Mouse (Mus musculus): ENCODE results near the gene Zbtb46. TPM values are rescaled to one million over a fixed set of nuclear protein-coding genes. Genes with fewer than 3 reads are reported as not detected.
A peak's percentile ranks its signal among the peaks of the same experiment; 100 is the strongest.

The Zbtb46 gene
- polyA plus RNA-seq, 1 experiment from 2014 or later, result 15.6 TPM

- DNase-seq (ENCODE audit: low spot score) (no peak), ATAC-seq (replicated peaks; ENCODE audit: low FRiP score, low read depth) (no peak)
- TF ChIP-seq CTCF (IDR thresholded peaks at IDR 0.05; ENCODE audit: low read depth), result no peak
- Histone ChIP-seq H3K4me1 (replicated peaks; ENCODE audit: insufficient read depth, low read length) (no peaks in the 10 kb centered on the region), H3K36me3 (ENCODE audit: insufficient read depth, low read length) (peaks cover 47% of the 10 kb centered on the region), H3K4me3 (replicated peaks; ENCODE audit: low read depth, low read length) (no peak within 1 kb of the TSS), H3K27ac (no peak within 1 kb of the TSS), H3K9ac (ENCODE audit: low read depth, low read length) (no peak within 1 kb of the TSS), H3K4me2 (ENCODE audit: low read length) (no peak within 1 kb of the TSS), H3K9me3 (replicated peaks; ENCODE audit: low read length) (no peaks in the 10 kb centered on the region), H3K27me3 (ENCODE audit: insufficient read depth, low read length) (no peaks in the 10 kb centered on the region)
- 95% methylated on average over 12 of the region's 12 CpGs for WGBS
Observed at GRCm38 (mm10) chr2:181379778-181380177, 79.4 kb downstream of the Zbtb46 start, which contains the start of gene Lime1. Gene Lime1, plus strand, starts transcription at chr2:181380078.

DNA sequence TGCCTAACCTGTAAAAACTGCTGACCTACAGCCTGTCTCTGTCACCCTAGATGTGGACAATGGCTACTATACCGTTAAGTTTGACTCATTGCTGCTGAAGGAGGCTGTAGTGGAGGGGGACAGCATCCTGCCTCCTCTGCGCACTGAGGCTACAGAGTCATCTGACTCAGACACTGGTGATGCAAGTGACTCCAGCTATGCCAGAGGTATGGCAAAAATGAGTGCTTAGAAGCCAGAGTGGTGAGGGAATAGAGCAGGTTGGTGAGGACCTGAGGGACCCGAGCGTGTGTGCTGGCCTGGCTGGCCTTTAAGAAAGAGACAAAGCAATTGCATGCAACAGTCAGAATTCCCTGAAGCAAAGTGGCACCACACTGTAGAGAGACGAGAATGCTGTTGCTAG is 80.5 kb downstream of the Zbtb46 start:
- WGBS, result 85% methylated on average over 5 of the region's 5 CpGs
- Histone ChIP-seq H3K9ac (ENCODE audit: low read depth, low read length) (no peak overlapping the region), H3K4me1 (replicated peaks; ENCODE audit: insufficient read depth, low read length) (no peaks in the 10 kb centered on the region), H3K27ac (no peak overlapping the region), H3K4me2 (ENCODE audit: low read length) (no peak overlapping the region), H3K36me3 (ENCODE audit: insufficient read depth, low read length) (peaks cover 47% of the 10 kb centered on the region), H3K27me3 (ENCODE audit: insufficient read depth, low read length) (no peaks in the 10 kb centered on the region), H3K4me3 (replicated peaks; ENCODE audit: low read depth, low read length) (no peak overlapping the region), H3K9me3 (replicated peaks; ENCODE audit: low read length) (no peaks in the 10 kb centered on the region)
- DNase-seq (ENCODE audit: low spot score) (no peak), ATAC-seq (replicated peaks; ENCODE audit: low FRiP score, low read depth) (no peak)
- no peak for TF ChIP-seq CTCF (IDR thresholded peaks at IDR 0.05; ENCODE audit: low read depth)

DNA sequence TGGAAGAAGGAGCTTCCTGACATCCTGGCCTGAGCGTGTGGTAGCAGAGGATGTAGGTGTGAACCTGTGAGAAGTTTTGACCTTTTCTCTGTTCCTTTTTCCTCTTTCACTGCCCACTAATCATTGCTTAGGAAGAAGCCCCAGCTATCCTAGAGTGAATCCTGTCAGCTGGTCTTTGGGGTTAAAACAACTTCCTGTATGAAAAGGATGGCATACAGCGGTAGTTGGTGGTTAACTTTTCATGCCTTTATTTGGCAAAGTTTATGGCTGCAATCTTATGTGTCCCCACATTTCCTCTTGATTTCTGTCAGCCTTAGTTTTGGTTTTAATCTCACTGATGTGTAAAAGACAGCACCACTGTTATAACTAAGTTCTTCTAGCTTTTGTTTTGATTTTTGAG is 82.0 kb downstream of the Zbtb46 start:
- Histone ChIP-seq H3K4me1 (replicated peaks; ENCODE audit: insufficient read depth, low read length) (no peaks in the 10 kb centered on the region), H3K27ac (no peak overlapping the region), H3K4me2 (ENCODE audit: low read length) (no peak overlapping the region), H3K36me3 (ENCODE audit: insufficient read depth, low read length) (peaks cover 38% of the 10 kb centered on the region), H3K9ac (ENCODE audit: low read depth, low read length) (no peak overlapping the region), H3K9me3 (replicated peaks; ENCODE audit: low read length) (no peaks in the 10 kb centered on the region), H3K4me3 (replicated peaks; ENCODE audit: low read depth, low read length) (no peak overlapping the region), H3K27me3 (ENCODE audit: insufficient read depth, low read length) (no peaks in the 10 kb centered on the region)
- no peak for ATAC-seq (replicated peaks; ENCODE audit: low FRiP score, low read depth)
- 63% methylated on average over 2 of the region's 2 CpGs for whole genome bisulfite sequencing
- DNase-seq (ENCODE audit: low spot score), result no peak
- TF ChIP-seq CTCF (IDR thresholded peaks at IDR 0.05; ENCODE audit: low read depth), result no peak

GRCm38 (mm10) chr2:181375787-181376186 is 83.4 kb downstream of the Zbtb46 start:
- H3K27me3 ChIP-seq (ENCODE audit: insufficient read depth, low read length), result no peaks in the 10 kb centered on the region
- no peak overlapping the region for H3K9ac ChIP-seq (ENCODE audit: low read depth, low read length)
- H3K9me3 ChIP-seq (replicated peaks; ENCODE audit: low read length), result no peaks in the 10 kb centered on the region
- H3K36me3 ChIP-seq (ENCODE audit: insufficient read depth, low read length), result peaks cover 23% of the 10 kb centered on the region; the same call in 1 of the 2 replicates
- ATAC-seq (replicated peaks; ENCODE audit: low FRiP score, low read depth) (no peak), DNase-seq (ENCODE audit: low spot score) (peak; percentile 61)
- no peak overlapping the region for H3K4me2 ChIP-seq (ENCODE audit: low read length)
- WGBS, result 90% methylated on average over 2 of the region's 2 CpGs
- no peak overlapping the region for H3K27ac ChIP-seq
- H3K4me1 ChIP-seq (replicated peaks; ENCODE audit: insufficient read depth, low read length), result no peaks in the 10 kb centered on the region
- H3K4me3 ChIP-seq (replicated peaks; ENCODE audit: low read depth, low read length), result no peak overlapping the region
- TF ChIP-seq CTCF (IDR thresholded peaks at IDR 0.05; ENCODE audit: low read depth), result peak; percentile 65

DNA sequence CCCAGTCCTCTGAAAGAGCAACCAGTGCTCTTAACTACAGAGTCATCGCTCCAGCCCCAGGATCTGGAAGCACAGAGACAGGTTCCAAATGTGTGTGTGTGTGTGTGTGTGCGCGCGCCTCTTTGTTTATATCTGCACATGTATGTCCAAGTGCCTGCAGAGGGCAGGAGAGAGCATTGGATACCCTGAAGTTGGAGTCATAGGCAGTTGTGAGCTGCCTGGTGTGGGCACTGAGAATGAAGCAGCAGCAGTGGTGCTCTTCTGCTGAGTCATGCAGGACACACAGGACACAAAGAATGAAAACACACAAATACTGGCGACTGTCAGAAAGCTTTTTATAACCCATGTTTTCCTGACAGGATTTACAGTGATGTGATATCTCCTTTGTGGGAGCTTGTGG is 89.2 kb downstream of the Zbtb46 start:
- Histone ChIP-seq H3K27ac (no peak overlapping the region), H3K4me3 (replicated peaks; ENCODE audit: low read depth, low read length) (no peak overlapping the region), H3K4me2 (ENCODE audit: low read length) (no peak overlapping the region), H3K9me3 (replicated peaks; ENCODE audit: low read length) (no peaks in the 10 kb centered on the region), H3K4me1 (replicated peaks; ENCODE audit: insufficient read depth, low read length) (peaks cover 8% of the 10 kb centered on the region; the same call in 1 of the 2 replicates), H3K36me3 (ENCODE audit: insufficient read depth, low read length) (no peaks in the 10 kb centered on the region), H3K9ac (ENCODE audit: low read depth, low read length) (no peak overlapping the region), H3K27me3 (ENCODE audit: insufficient read depth, low read length) (no peaks in the 10 kb centered on the region)
- DNase-seq (ENCODE audit: low spot score), result no peak
- no peak for ATAC-seq (replicated peaks; ENCODE audit: low FRiP score, low read depth)
- 95% methylated on average over 5 of the region's 5 CpGs for WGBS
- peak; percentile 12; the same call in 1 of the 2 replicates for TF ChIP-seq CTCF (IDR thresholded peaks at IDR 0.05; ENCODE audit: low read depth)

DNA sequence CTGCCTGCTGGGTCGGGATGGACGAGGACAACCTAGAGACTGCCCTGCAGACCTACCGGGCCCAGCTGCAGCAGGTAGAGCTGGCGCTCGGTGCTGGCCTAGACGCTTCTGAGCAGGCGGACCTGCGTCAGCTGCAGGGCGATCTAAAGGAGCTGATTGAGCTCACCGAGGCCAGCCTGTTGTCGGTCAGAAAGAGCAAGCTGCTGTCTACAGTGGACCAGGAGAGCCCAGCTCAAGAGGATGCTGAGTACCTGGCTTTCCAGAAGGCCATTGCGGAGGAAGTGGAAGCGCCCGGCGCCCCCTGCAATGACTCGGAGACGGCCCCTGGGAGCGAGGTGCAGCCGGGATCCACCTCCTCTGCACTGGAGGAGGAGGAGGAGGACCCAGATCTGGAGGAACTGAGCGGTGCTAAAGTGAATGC is 93.6 kb downstream of the Zbtb46 start:
- peak overlapping the region; percentile 87 for H3K4me3 ChIP-seq (replicated peaks; ENCODE audit: low read depth, low read length)
- peak overlapping the region; percentile 95 for H3K27ac ChIP-seq
- peak overlapping the region; percentile 81 for H3K4me2 ChIP-seq (ENCODE audit: low read length)
- peak; percentile 51 for ATAC-seq (replicated peaks; ENCODE audit: low FRiP score, low read depth)
- DNase-seq (ENCODE audit: low spot score), result peak; percentile 27
- peak overlapping the region; percentile 87 for H3K9ac ChIP-seq (ENCODE audit: low read depth, low read length)
- H3K36me3 ChIP-seq (ENCODE audit: insufficient read depth, low read length), result peaks cover 13% of the 10 kb centered on the region
- no peak for TF ChIP-seq CTCF (IDR thresholded peaks at IDR 0.05; ENCODE audit: low read depth)
- WGBS, result under 1% methylated on average over 20 of the region's 20 CpGs
- peaks cover 15% of the 10 kb centered on the region for H3K4me1 ChIP-seq (replicated peaks; ENCODE audit: insufficient read depth, low read length)
- no peaks in the 10 kb centered on the region for H3K27me3 ChIP-seq (ENCODE audit: insufficient read depth, low read length)
- no peaks in the 10 kb centered on the region for H3K9me3 ChIP-seq (replicated peaks; ENCODE audit: low read length)
